Comparison of ENCODE assay signal across 19 mouse cellular contexts in the genomic region with DNA sequence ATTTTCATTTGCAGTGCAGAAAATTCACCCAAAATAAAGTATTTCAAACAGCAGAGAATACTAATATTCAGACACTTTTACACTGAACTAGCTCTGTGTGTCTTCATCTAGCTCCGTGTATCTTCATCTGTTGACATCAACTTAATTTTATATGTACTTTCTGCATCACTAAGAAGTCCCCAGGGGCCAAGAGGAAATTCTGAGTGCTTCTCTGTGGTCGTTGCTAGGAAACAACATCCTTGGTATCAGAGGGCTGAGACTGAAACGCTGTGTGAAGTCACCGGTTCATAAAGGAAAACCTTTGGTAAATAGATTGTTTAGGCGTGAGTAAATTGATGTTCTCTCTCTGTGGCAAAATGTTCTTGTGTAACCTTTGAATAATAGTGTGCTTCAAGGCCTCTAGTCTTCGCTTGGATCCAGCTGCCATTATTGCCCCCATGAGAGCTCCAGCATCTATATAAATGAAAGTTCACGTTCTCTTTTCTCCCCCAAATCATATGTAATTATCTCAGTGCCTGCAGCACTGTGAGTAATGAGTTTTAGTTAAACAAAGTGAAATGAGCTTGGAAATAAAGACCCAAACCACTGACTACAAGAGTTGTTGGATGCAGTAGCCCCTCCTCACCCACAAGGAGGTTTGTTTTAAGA.
DNase-seq lines count a peak whose midpoint lies in the region; ATAC-seq lines count a peak whose summit lies in the region.
"Had no signal": no experiment of that assay in that cellular context is flagged by ENCODE, and none has a peak within 500 bp of the region (broad histone marks: within the 10 kb centered on the region; RNA-seq: fewer than 3 reads in every experiment).

No protein-coding gene starts in this region.

- H3K27me3 ChIP-seq in forebrain, embryonic 11.5 days (ENCODE audit: control insufficient read depth, insufficient read depth, low read length), result no peaks in the 10 kb centered on the region
- H3K27me3 ChIP-seq in forebrain, embryonic 12.5 days, result no peaks in the 10 kb centered on the region
- H3K27me3 ChIP-seq in neural tube, embryonic 13.5 days, result no peaks in the 10 kb centered on the region
- H3K27me3 ChIP-seq in midbrain, embryonic 15.5 days (replicated peaks), result no peaks in the 10 kb centered on the region
- H3K27me3 ChIP-seq: heart, embryonic 13.5 days; limb, embryonic 13.5 days; midbrain, embryonic 12.5 days; neural tube, embryonic 12.5 days; stomach, embryonic 15.5 days had no signal

- H3K4me2 ChIP-seq in forebrain, embryonic 11.5 days (ENCODE audit: low read depth, low read length, severe bottlenecking), result no peak overlapping the region
- H3K4me2 ChIP-seq in forebrain, embryonic 12.5 days, result no peak overlapping the region
- peak overlapping the region; percentile 11; the same call in 1 of the 2 replicates for H3K4me2 ChIP-seq in neural tube, embryonic 13.5 days
- no peak overlapping the region for H3K4me2 ChIP-seq in midbrain, embryonic 15.5 days
- H3K4me2 ChIP-seq: heart, embryonic 13.5 days; limb, embryonic 13.5 days; midbrain, embryonic 12.5 days; neural tube, embryonic 12.5 days; stomach, embryonic 15.5 days had no signal

- no peak overlapping the region for H3K9ac ChIP-seq in forebrain, embryonic 11.5 days (ENCODE audit: low read length)
- no peak overlapping the region for H3K9ac ChIP-seq in forebrain, embryonic 12.5 days
- H3K9ac ChIP-seq in neural tube, embryonic 13.5 days, result no peak overlapping the region
- H3K9ac ChIP-seq in midbrain, embryonic 15.5 days, result no peak overlapping the region
- H3K9ac ChIP-seq: heart, embryonic 13.5 days; limb, embryonic 13.5 days; midbrain, embryonic 12.5 days; neural tube, embryonic 12.5 days; stomach, embryonic 15.5 days had no signal

- WGBS in forebrain, embryonic 11.5 days, result 54% methylated on average over 7 of the region's 7 CpGs
- WGBS in forebrain, embryonic 12.5 days, result 43% methylated on average over 7 of the region's 7 CpGs
- 26% methylated on average over 7 of the region's 7 CpGs for WGBS in neural tube, embryonic 13.5 days
- 29% methylated on average over 7 of the region's 7 CpGs for WGBS in midbrain, embryonic 15.5 days

- no peak for DNase-seq in forebrain, embryonic 11.5 days (ENCODE audit: low spot score)
- DNase-seq in neural tube, embryonic 10.5 days (ENCODE audit: extremely low spot score, low spot score), result no peak
- no peak for DNase-seq in liver
- no peak for DNase-seq in urinary bladder, postnatal 10 days (ENCODE audit: low spot score)
- no peak for DNase-seq in frontal cortex, postnatal 10 days (ENCODE audit: low spot score in 2 of 2)
- DNase-seq: adrenal gland, adult 2 months; cerebellum, adult 2 months; kidney, adult 8-10 months; lung, postnatal 14 days; right cerebral cortex, adult 18-20 months; spleen, adult 18-20 months had no signal

- ATAC-seq in forebrain, embryonic 11.5 days (replicated peaks; ENCODE audit: low FRiP score), result 0 out of 2 replicates have a peak, but pooled peaks have one; percentile 36
- ATAC-seq in forebrain, embryonic 12.5 days (ENCODE audit: low FRiP score), result no peak
- peak; percentile 82 for ATAC-seq in neural tube, embryonic 13.5 days (ENCODE audit: low read depth)
- ATAC-seq in midbrain, embryonic 15.5 days (replicated peaks), result peak; percentile 76; the same call in 1 of the 2 replicates

- no peaks in the 10 kb centered on the region for H3K9me3 ChIP-seq in forebrain, embryonic 11.5 days (ENCODE audit: control insufficient read depth, low read length)
- no peaks in the 10 kb centered on the region for H3K9me3 ChIP-seq in forebrain, embryonic 12.5 days
- H3K9me3 ChIP-seq in neural tube, embryonic 13.5 days, result no peaks in the 10 kb centered on the region
- no peaks in the 10 kb centered on the region for H3K9me3 ChIP-seq in midbrain, embryonic 15.5 days
- H3K9me3 ChIP-seq: heart, embryonic 13.5 days; limb, embryonic 13.5 days; midbrain, embryonic 12.5 days; neural tube, embryonic 12.5 days; stomach, embryonic 15.5 days had no signal

- H3K4me3 ChIP-seq in forebrain, embryonic 11.5 days (ENCODE audit: low read depth, low read length), result no peak overlapping the region
- H3K4me3 ChIP-seq in forebrain, embryonic 12.5 days (replicated peaks), result no peak overlapping the region
- H3K4me3 ChIP-seq in neural tube, embryonic 13.5 days, result no peak overlapping the region
- H3K4me3 ChIP-seq in midbrain, embryonic 15.5 days, result no peak overlapping the region
- H3K4me3 ChIP-seq: heart, embryonic 13.5 days; limb, embryonic 13.5 days; midbrain, embryonic 12.5 days; neural tube, embryonic 12.5 days; stomach, embryonic 15.5 days had no signal

- H3K36me3 ChIP-seq in forebrain, embryonic 11.5 days (ENCODE audit: control insufficient read depth, insufficient read depth, low read length), result no peaks in the 10 kb centered on the region
- H3K36me3 ChIP-seq in forebrain, embryonic 12.5 days (replicated peaks), result no peaks in the 10 kb centered on the region
- no peaks in the 10 kb centered on the region for H3K36me3 ChIP-seq in neural tube, embryonic 13.5 days
- no peaks in the 10 kb centered on the region for H3K36me3 ChIP-seq in midbrain, embryonic 15.5 days (replicated peaks)
- H3K36me3 ChIP-seq: heart, embryonic 13.5 days; limb, embryonic 13.5 days; midbrain, embryonic 12.5 days; neural tube, embryonic 12.5 days; stomach, embryonic 15.5 days had no signal

- no peak overlapping the region for H3K27ac ChIP-seq in forebrain, embryonic 11.5 days (ENCODE audit: low read depth, low read length)
- no peak overlapping the region for H3K27ac ChIP-seq in forebrain, embryonic 12.5 days
- no peak overlapping the region for H3K27ac ChIP-seq in neural tube, embryonic 13.5 days (replicated peaks)
- H3K27ac ChIP-seq in midbrain, embryonic 15.5 days, result 0 out of 2 replicates have a peak overlapping the region, but pooled peaks have one; percentile 0
- H3K27ac ChIP-seq: heart, embryonic 13.5 days; limb, embryonic 13.5 days; midbrain, embryonic 12.5 days; neural tube, embryonic 12.5 days; stomach, embryonic 15.5 days had no signal

- no peaks in the 10 kb centered on the region for H3K4me1 ChIP-seq in forebrain, embryonic 11.5 days (replicated peaks; ENCODE audit: control insufficient read depth, insufficient read depth, low read length)
- peaks cover 2% of the 10 kb centered on the region; the same call in 1 of the 2 replicates for H3K4me1 ChIP-seq in forebrain, embryonic 12.5 days
- H3K4me1 ChIP-seq in neural tube, embryonic 13.5 days (replicated peaks), result peaks cover 16% of the 10 kb centered on the region
- peaks cover 5% of the 10 kb centered on the region; the same call in 1 of the 2 replicates for H3K4me1 ChIP-seq in midbrain, embryonic 15.5 days
- H3K4me1 ChIP-seq: heart, embryonic 13.5 days; limb, embryonic 13.5 days; midbrain, embryonic 12.5 days; neural tube, embryonic 12.5 days; stomach, embryonic 15.5 days had no signal
